Mouse (Mus musculus) liver, embryonic 15.5 days (tissue): Measurements from ENCODE around the gene Gm12166. TPM values are rescaled to one million over a fixed set of nuclear protein-coding genes. Genes with fewer than 3 reads are reported as not detected.

ENCODE experiments used
- ATAC-seq: fragments of 200-750 bp; cut with Nextera tagmentation; 2 replicates; pipeline ENCODE4 v1.8.0; 2017; ENCODE audit warnings: moderate number of reproducible peaks, mild to moderate bottlenecking, moderate library complexity; ENCODE audit not compliant: insufficient read depth
- H3K27ac ChIP-seq: fragments of 300-500 bp; sonication (generic); replicated peaks from 2 replicates; pipeline ENCODE4 v1.5.1; 2015; ENCODE audit warnings: mild to moderate bottlenecking, inconsistent platforms
- H3K27me3 ChIP-seq: fragments of 300-500 bp; sonication (generic); 2 replicates; pipeline ENCODE4 v1.6.1; 2015; ENCODE audit warnings: mild to moderate bottlenecking, inconsistent platforms
- H3K36me3 ChIP-seq: fragments of 300-500 bp; sonication (generic); replicated peaks from 2 replicates; pipeline ENCODE4 v1.6.1; 2015; ENCODE audit warnings: moderate library complexity, mild to moderate bottlenecking, inconsistent platforms
- H3K4me1 ChIP-seq: fragments of 300-500 bp; sonication (generic); replicated peaks from 2 replicates; pipeline ENCODE4 v1.6.1; 2015; ENCODE audit warnings: inconsistent platforms
- H3K4me2 ChIP-seq: fragments of 300-500 bp; sonication (generic); 2 replicates; pipeline ENCODE4 v1.6.1; 2015; ENCODE audit warnings: moderate library complexity, mild to moderate bottlenecking, inconsistent platforms
- H3K4me3 ChIP-seq: fragments of 300-500 bp; sonication (generic); replicated peaks from 2 replicates; pipeline ENCODE4 v1.5.1; 2015; ENCODE audit warnings: mild to moderate bottlenecking, inconsistent platforms
- H3K9ac ChIP-seq: fragments of 300-500 bp; sonication (generic); 2 replicates; pipeline ENCODE4 v1.6.1; 2015; ENCODE audit warnings: moderate library complexity, mild to moderate bottlenecking, inconsistent platforms
- H3K9me3 ChIP-seq: fragments of 300-500 bp; sonication (generic); replicated peaks from 2 replicates; pipeline ENCODE4 v1.6.1; 2016; ENCODE audit warnings: inconsistent platforms
- WGBS: fragments of 180-500 bp; shearing (Covaris S2); methylation state at CpG from one replicate; pipeline ENCODE4 v1.1.7; 2015; ENCODE audit warnings: mixed read lengths; ENCODE audit not compliant: insufficient replicate concordance; 5-methylcytosine and 5-hydroxymethylcytosine counted together
- microRNA-seq: library from miRNA; unstranded; fragments of <30 nt; microRNA quantifications from one replicate; pipeline ENCODE4, GENCODE M21; 2016
- polyA plus RNA-seq: library from polyadenylated mRNA; unstranded; fragments of >200 nt; fragmentation: Nextera tagmentation; extraction: Ambion mirVana; gene quantifications from 2 replicates; pipeline ENCODE4 v1.2.1, GENCODE M21; 2015

Gm12166 gene
- polyA plus RNA-seq, 1 experiment from 2014 or later, result 3.4 TPM

DNA sequence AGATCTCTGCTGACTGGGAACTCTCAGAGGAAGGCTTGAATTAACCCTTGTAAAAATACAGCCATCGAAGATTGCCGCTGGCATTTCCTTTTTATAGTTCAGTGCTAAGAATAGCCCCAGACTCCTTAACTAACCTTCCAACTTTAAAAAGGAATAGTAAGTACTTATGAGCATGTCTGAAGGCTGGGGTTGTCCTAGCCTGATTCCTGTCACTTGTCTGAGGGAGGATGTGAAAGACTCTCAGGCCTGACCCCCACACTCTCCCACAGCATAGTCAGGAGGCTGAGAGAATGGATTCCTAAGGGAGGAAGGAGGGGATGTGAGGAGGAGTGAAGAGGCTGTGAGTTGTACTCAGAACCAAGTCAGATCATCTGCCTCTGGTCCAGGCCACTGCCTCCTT lies 22.6 kb downstream of the Gm12166 start:
- ATAC-seq, result no peak
- 60% methylated on average over 2 of the region's 2 CpGs for WGBS
- H3K27me3 ChIP-seq, result no peaks in the 10 kb centered on the region
- no peaks in the 10 kb centered on the region for H3K36me3 ChIP-seq
- H3K9me3 ChIP-seq, result no peaks in the 10 kb centered on the region
- H3K4me3 ChIP-seq, result no peak overlapping the region
- H3K4me1 ChIP-seq, result no peaks in the 10 kb centered on the region
- H3K27ac ChIP-seq, result no peak overlapping the region
- no peak overlapping the region for H3K9ac ChIP-seq
- no peak overlapping the region for H3K4me2 ChIP-seq

DNA sequence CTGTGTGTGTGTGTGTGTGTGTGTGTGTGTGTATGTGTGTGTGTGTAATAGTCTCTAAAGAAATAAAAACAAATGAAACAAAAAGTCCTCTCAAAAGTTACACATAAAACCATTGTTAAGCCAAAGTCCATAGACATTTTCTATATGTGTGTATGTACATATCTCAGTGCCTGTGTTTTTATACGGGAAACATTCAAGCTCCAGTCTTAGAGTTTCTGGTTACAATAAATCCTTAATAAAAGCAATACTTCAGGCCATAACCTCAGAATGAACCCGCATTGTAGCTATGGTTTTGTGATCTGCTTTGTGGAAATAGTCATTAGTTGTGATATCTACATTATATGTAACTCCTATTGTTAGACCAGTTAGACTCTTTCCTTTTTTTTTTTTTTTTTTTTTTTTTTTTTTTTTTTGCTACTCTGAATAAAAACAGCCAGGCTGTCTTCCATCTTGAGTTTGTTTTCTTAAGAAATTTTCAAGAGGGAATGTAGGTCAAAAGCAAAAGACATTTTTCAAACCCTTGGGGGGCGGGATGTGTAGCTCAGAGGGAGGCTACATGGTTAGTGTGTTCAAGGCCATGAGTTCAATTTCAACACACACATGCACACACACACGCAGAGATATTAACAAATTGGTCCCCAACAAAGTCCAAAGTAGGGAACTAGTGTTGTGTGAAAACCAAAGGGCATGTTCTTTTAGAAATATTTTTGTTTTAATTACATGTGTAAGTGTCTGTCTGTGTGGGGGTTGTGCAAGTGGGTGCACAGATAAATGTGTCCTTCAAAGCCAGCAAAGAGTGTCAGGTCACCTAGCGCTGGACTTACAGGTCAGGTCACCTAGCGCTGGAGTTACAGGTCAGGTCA lies 23.9 kb downstream of the Gm12166 start:
- Histone ChIP-seq H3K9ac (no peak overlapping the region), H3K4me3 (no peak overlapping the region), H3K27me3 (no peaks in the 10 kb centered on the region), H3K36me3 (no peaks in the 10 kb centered on the region), H3K27ac (no peak overlapping the region), H3K4me2 (no peak overlapping the region), H3K9me3 (no peaks in the 10 kb centered on the region), H3K4me1 (0 out of 2 replicates have a peak, but pooled peaks cover 2% of the 10 kb centered on the region)
- WGBS, result 60% methylated on average over 6 of the region's 6 CpGs
- ATAC-seq, result no peak

- no peak for ATAC-seq
- WGBS, result 62% methylated on average over 7 of the region's 7 CpGs
Observed at GRCm38 (mm10) chr11:46025962-46026392, 26.1 kb downstream of the Gm12166 start.

DNA sequence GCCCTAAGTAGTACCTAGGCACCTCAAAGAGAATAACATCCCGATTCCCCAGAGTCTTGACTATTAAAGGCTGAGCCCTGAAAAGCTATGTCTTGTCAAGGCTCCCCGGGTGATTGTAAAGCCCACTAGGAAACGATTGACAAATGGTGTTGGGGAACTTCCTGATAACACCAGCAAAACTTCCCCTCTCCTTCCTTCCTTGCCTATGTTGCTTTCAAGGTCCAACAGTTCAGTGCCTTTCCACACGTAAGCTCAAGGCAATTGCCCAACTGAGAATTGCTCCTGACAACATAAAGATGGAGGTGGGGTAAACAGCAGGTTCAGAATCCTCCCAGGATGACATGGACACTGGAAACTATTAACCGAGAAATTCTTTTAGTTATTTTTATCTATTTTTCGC lies 29.1 kb downstream of the Gm12166 start:
- no peaks in the 10 kb centered on the region for H3K36me3 ChIP-seq
- 0 out of 2 replicates have a peak, but pooled peaks cover 3% of the 10 kb centered on the region for H3K4me1 ChIP-seq
- H3K27me3 ChIP-seq, result no peaks in the 10 kb centered on the region
- 38% methylated on average over 6 of the region's 6 CpGs for WGBS
- H3K4me3 ChIP-seq, result no peak overlapping the region
- no peak for ATAC-seq
- H3K9me3 ChIP-seq, result no peaks in the 10 kb centered on the region
- H3K27ac ChIP-seq, result no peak overlapping the region
- H3K4me2 ChIP-seq, result no peak overlapping the region
- no peak overlapping the region for H3K9ac ChIP-seq

More at GRCm38 (mm10) chr11:46025962-46026392, 26.1 kb downstream of the Gm12166 start:
- Histone ChIP-seq H3K4me3 (no peak overlapping the region), H3K36me3 (no peaks in the 10 kb centered on the region), H3K4me1 (0 out of 2 replicates have a peak, but pooled peaks cover 3% of the 10 kb centered on the region), H3K9me3 (no peaks in the 10 kb centered on the region), H3K4me2 (no peak overlapping the region), H3K27ac (no peak overlapping the region), H3K9ac (no peak overlapping the region), H3K27me3 (no peaks in the 10 kb centered on the region)

DNA sequence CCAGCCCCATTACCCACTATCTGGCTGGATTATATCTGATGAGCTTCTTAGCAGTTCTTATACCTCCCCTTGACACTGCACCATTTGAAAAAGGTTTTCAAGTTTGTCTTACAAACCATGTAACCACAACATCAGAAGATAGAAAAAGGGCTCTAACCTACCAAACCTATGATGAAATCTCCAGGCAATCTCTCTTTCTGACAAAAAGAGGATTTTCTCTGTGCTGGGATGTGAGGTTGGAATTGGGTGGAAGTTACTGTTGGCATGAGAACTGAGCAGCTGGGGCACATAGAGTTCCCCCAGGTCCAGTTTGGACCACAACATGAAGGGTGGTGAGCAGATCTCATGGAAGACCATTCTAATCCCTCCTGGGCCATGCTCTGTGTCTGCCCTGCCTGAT lies 30.3 kb downstream of the Gm12166 start:
- no peak overlapping the region for H3K9ac ChIP-seq
- ATAC-seq, result no peak

GRCm38 (mm10) chr11:46020246-46020645 lies 31.9 kb downstream of the Gm12166 start:
- no peak overlapping the region for H3K4me3 ChIP-seq
- H3K27ac ChIP-seq, result no peak overlapping the region
- no peaks in the 10 kb centered on the region for H3K36me3 ChIP-seq
- no peak overlapping the region for H3K4me2 ChIP-seq
- no peaks in the 10 kb centered on the region for H3K27me3 ChIP-seq
- H3K9ac ChIP-seq, result no peak overlapping the region
- no peaks in the 10 kb centered on the region for H3K9me3 ChIP-seq
- H3K4me1 ChIP-seq, result 0 out of 2 replicates have a peak, but pooled peaks cover 3% of the 10 kb centered on the region
- WGBS, result 30% methylated on average over 1 of the region's 1 CpGs
- ATAC-seq, result no peak

More for the DNA sequence above, 30.3 kb downstream of the Gm12166 start:
- Histone ChIP-seq H3K27me3 (no peaks in the 10 kb centered on the region), H3K27ac (no peak overlapping the region), H3K9me3 (no peaks in the 10 kb centered on the region), H3K4me3 (no peak overlapping the region), H3K36me3 (no peaks in the 10 kb centered on the region), H3K4me1 (0 out of 2 replicates have a peak, but pooled peaks cover 3% of the 10 kb centered on the region), H3K4me2 (no peak overlapping the region)

- H3K4me3 ChIP-seq, result no peak overlapping the region
Observed at GRCm38 (mm10) chr11:46016061-46016460, 36.1 kb downstream of the Gm12166 start.

More at GRCm38 (mm10) chr11:46016061-46016460, 36.1 kb downstream of the Gm12166 start:
- Histone ChIP-seq H3K4me2 (no peak overlapping the region), H3K36me3 (no peaks in the 10 kb centered on the region), H3K27ac (no peak overlapping the region), H3K27me3 (no peaks in the 10 kb centered on the region), H3K9me3 (no peaks in the 10 kb centered on the region), H3K9ac (no peak overlapping the region), H3K4me1 (no peaks in the 10 kb centered on the region)
- no peak for ATAC-seq
- WGBS, result 19% methylated on average over 6 of the region's 6 CpGs

Small RNA genes within 50 kb of the gene (microRNA-seq; reads per million reads assigned to microRNA genes)
- gene Mir8100, result not detected

Other genes starting within 250 kb of the Gm12166 start
- gene Clint1, start 200.3 kb downstream of the Gm12166 start, polyA plus RNA-seq, result 53.8 and 62.1 TPM in 2 replicates
- gene Lsm11, start 107.4 kb downstream of the Gm12166 start, polyA plus RNA-seq, result 2.3 and 2.5 TPM in 2 replicates
- 5.5 and 5.7 TPM in 2 replicates for gene Thg1l, start 96.8 kb downstream of the Gm12166 start, polyA plus RNA-seq
- not detected in 2 replicates for gene Sox30, start 72.0 kb downstream of the Gm12166 start, polyA plus RNA-seq
- gene Adam19, start 3.7 kb upstream of the Gm12166 start, polyA plus RNA-seq, result 0.93 and 0.98 TPM in 2 replicates
- 0.03 and 0.15 TPM in 2 replicates for gene Nipal4, start 114.2 kb upstream of the Gm12166 start, polyA plus RNA-seq
- 0.03 and 0.12 TPM in 2 replicates for gene Fndc9, start 183.2 kb upstream of the Gm12166 start, polyA plus RNA-seq